Mouse (Mus musculus) intestine, embryonic 14.5 days (tissue): ENCODE measurements at regions not wholly inside any gene's neighbourhood (a gene's known extent, or its start where the extent isn't known, plus 50 kb on each side); places are given as distances from the start of the nearest gene placed in this dataset.

ENCODE experiments used
- ATAC-seq: fragments of 200-750 bp; cut with Nextera tagmentation; replicated peaks from 2 replicates; pipeline ENCODE4 v1.8.0; 2017; ENCODE audit warnings: low read depth, moderate number of reproducible peaks, moderate TSS enrichment, moderate library complexity; ENCODE audit not compliant: low FRiP score, low TSS enrichment
- DNase-seq: peaks from one replicate; pipeline ENCODE4 v3.0.0-alpha.2; 2018; ENCODE audit warnings: low spot score
- H3K27ac ChIP-seq: fragments of 300-500 bp; sonication (generic); 2 replicates; pipeline ENCODE4 v1.5.1; 2014; ENCODE audit warnings: low read depth, mild to moderate bottlenecking, control low read depth
- H3K27me3 ChIP-seq: fragments of 300-500 bp; sonication (generic); replicated peaks from 2 replicates; pipeline ENCODE4 v1.6.1; 2014; ENCODE audit warnings: low read length, control low read depth; ENCODE audit not compliant: control insufficient read depth, insufficient read depth
- H3K36me3 ChIP-seq: fragments of 300-500 bp; sonication (generic); 2 replicates; pipeline ENCODE4 v1.6.1; 2014; ENCODE audit warnings: low read length, control low read depth; ENCODE audit not compliant: control insufficient read depth, insufficient read depth
- H3K4me1 ChIP-seq: fragments of 300-500 bp; sonication (generic); replicated peaks from 2 replicates; pipeline ENCODE4 v1.6.1; 2014; ENCODE audit warnings: low read length, control low read depth, mixed read lengths; ENCODE audit not compliant: control insufficient read depth, insufficient read depth
- H3K4me2 ChIP-seq: fragments of 300-500 bp; sonication (generic); 2 replicates; pipeline ENCODE4 v1.6.1; 2014; ENCODE audit warnings: low read length
- H3K4me3 ChIP-seq: fragments of 300-500 bp; sonication (generic); 2 replicates; pipeline ENCODE4 v1.5.1; 2014; ENCODE audit warnings: low read depth, low read length, control low read depth, mixed read lengths
- H3K9ac ChIP-seq: fragments of 300-500 bp; sonication (generic); 2 replicates; pipeline ENCODE4 v1.6.1; 2014; ENCODE audit warnings: mild to moderate bottlenecking, low read length
- H3K9me3 ChIP-seq: fragments of 300-500 bp; sonication (generic); 2 replicates; pipeline ENCODE4 v1.6.1; 2016; ENCODE audit warnings: low read length, control low read depth; ENCODE audit not compliant: control insufficient read depth
- WGBS: fragments of 180-500 bp; shearing (Covaris S2); extraction: QIAGEN DNeasy Blood & Tissue Kit; methylation state at CpG from one replicate; pipeline ENCODE4 v1.1.7; 2014; 5-methylcytosine and 5-hydroxymethylcytosine counted together

- ATAC-seq (no peak), DNase-seq (no peak)
- H3K4me1 ChIP-seq, result no peaks in the 10 kb centered on the region
- no peak overlapping the region for H3K4me3 ChIP-seq
- no peaks in the 10 kb centered on the region for H3K36me3 ChIP-seq
- H3K4me2 ChIP-seq, result no peak overlapping the region
- H3K27me3 ChIP-seq, result no peaks in the 10 kb centered on the region
- no peaks in the 10 kb centered on the region for H3K9me3 ChIP-seq
- WGBS, result 40% methylated on average over 2 of the region's 2 CpGs
- no peak overlapping the region for H3K9ac ChIP-seq
- no peak overlapping the region for H3K27ac ChIP-seq
These were observed 239.5 kb upstream of the Map3k7 start for GRCm38 (mm10) chr4:31724400-31724799.

- H3K4me3 ChIP-seq, result no peak overlapping the region
- WGBS, result 90% methylated on average over 9 of the region's 9 CpGs
- DNase-seq (no peak), ATAC-seq (no peak)
- no peaks in the 10 kb centered on the region for H3K27me3 ChIP-seq
- H3K4me1 ChIP-seq, result no peaks in the 10 kb centered on the region
- no peaks in the 10 kb centered on the region for H3K9me3 ChIP-seq
- H3K36me3 ChIP-seq, result no peaks in the 10 kb centered on the region
- H3K27ac ChIP-seq, result no peak overlapping the region
- H3K4me2 ChIP-seq, result no peak overlapping the region
- no peak overlapping the region for H3K9ac ChIP-seq
These were observed 236.3 kb upstream of the Map3k7 start for GRCm38 (mm10) chr4:31727498-31728148.

GRCm38 (mm10) chr4:31728149-31728516 lies 235.8 kb upstream of the Map3k7 start:
- H3K4me2 ChIP-seq, result no peak overlapping the region
- no peak overlapping the region for H3K9ac ChIP-seq
- H3K4me3 ChIP-seq, result no peak overlapping the region
- H3K36me3 ChIP-seq, result no peaks in the 10 kb centered on the region
- DNase-seq, result no peak
- 94% methylated on average over 3 of the region's 3 CpGs for WGBS
- ATAC-seq, result no peak
- no peak overlapping the region for H3K27ac ChIP-seq
- H3K27me3 ChIP-seq, result no peaks in the 10 kb centered on the region
- H3K4me1 ChIP-seq, result no peaks in the 10 kb centered on the region
- no peaks in the 10 kb centered on the region for H3K9me3 ChIP-seq

- H3K4me3 ChIP-seq, result no peak overlapping the region
- no peak overlapping the region for H3K9ac ChIP-seq
- no peak for ATAC-seq
- H3K36me3 ChIP-seq, result no peaks in the 10 kb centered on the region
- H3K4me1 ChIP-seq, result no peaks in the 10 kb centered on the region
- H3K27me3 ChIP-seq, result no peaks in the 10 kb centered on the region
- WGBS, result 59% methylated on average over 3 of the region's 3 CpGs
- H3K9me3 ChIP-seq, result no peaks in the 10 kb centered on the region
- no peak for DNase-seq
- no peak overlapping the region for H3K27ac ChIP-seq
- no peak overlapping the region for H3K4me2 ChIP-seq
These were observed 220.1 kb upstream of the Map3k7 start for GRCm38 (mm10) chr4:31743776-31744175.

GRCm38 (mm10) chr4:31744431-31744830 lies 219.5 kb upstream of the Map3k7 start:
- WGBS, result 59% methylated on average over 4 of the region's 4 CpGs
- Histone ChIP-seq H3K36me3 (no peaks in the 10 kb centered on the region), H3K9me3 (no peaks in the 10 kb centered on the region), H3K27ac (no peak overlapping the region), H3K4me2 (no peak overlapping the region), H3K4me1 (no peaks in the 10 kb centered on the region), H3K9ac (no peak overlapping the region), H3K4me3 (no peak overlapping the region), H3K27me3 (no peaks in the 10 kb centered on the region)
- DNase-seq, result no peak
- ATAC-seq, result no peak

- Histone ChIP-seq H3K4me1 (no peaks in the 10 kb centered on the region), H3K4me3 (no peak overlapping the region), H3K36me3 (no peaks in the 10 kb centered on the region), H3K4me2 (no peak overlapping the region), H3K9ac (no peak overlapping the region), H3K9me3 (no peaks in the 10 kb centered on the region), H3K27me3 (no peaks in the 10 kb centered on the region), H3K27ac (no peak overlapping the region)
- DNase-seq (no peak), ATAC-seq (no peak)
- 83% methylated on average over 5 of the region's 5 CpGs for WGBS
These were observed 210.1 kb upstream of the Map3k7 start for GRCm38 (mm10) chr4:31753677-31754312.

- Histone ChIP-seq H3K36me3 (no peaks in the 10 kb centered on the region), H3K27ac (no peak overlapping the region), H3K4me3 (no peak overlapping the region), H3K9me3 (no peaks in the 10 kb centered on the region), H3K9ac (no peak overlapping the region), H3K27me3 (no peaks in the 10 kb centered on the region), H3K4me1 (no peaks in the 10 kb centered on the region), H3K4me2 (no peak overlapping the region)
- DNase-seq (no peak), ATAC-seq (no peak)
- 49% methylated on average over 1 of the region's 1 CpGs for WGBS
These were observed 206.8 kb upstream of the Map3k7 start for GRCm38 (mm10) chr4:31757126-31757525.

- H3K4me1 ChIP-seq, result no peaks in the 10 kb centered on the region
- H3K36me3 ChIP-seq, result no peaks in the 10 kb centered on the region
- H3K27ac ChIP-seq, result no peak overlapping the region
- H3K9me3 ChIP-seq, result no peaks in the 10 kb centered on the region
- ATAC-seq (no peak), DNase-seq (no peak)
- 56% methylated on average over 4 of the region's 4 CpGs for WGBS
- H3K9ac ChIP-seq, result no peak overlapping the region
- H3K4me2 ChIP-seq, result no peak overlapping the region
- H3K27me3 ChIP-seq, result no peaks in the 10 kb centered on the region
- no peak overlapping the region for H3K4me3 ChIP-seq
These were observed 203.8 kb upstream of the Map3k7 start for GRCm38 (mm10) chr4:31760116-31760515.

GRCm38 (mm10) chr4:31762199-31762598 lies 201.7 kb upstream of the Map3k7 start:
- no peak overlapping the region for H3K9ac ChIP-seq
- no peaks in the 10 kb centered on the region for H3K4me1 ChIP-seq
- H3K36me3 ChIP-seq, result no peaks in the 10 kb centered on the region
- no peak overlapping the region for H3K4me2 ChIP-seq
- no peak for DNase-seq
- ATAC-seq, result no peak
- whole genome bisulfite sequencing, result 63% methylated on average over 7 of the region's 7 CpGs
- no peaks in the 10 kb centered on the region for H3K27me3 ChIP-seq
- H3K9me3 ChIP-seq, result no peaks in the 10 kb centered on the region
- H3K27ac ChIP-seq, result no peak overlapping the region
- H3K4me3 ChIP-seq, result no peak overlapping the region
